Mouse (Mus musculus): ENCODE measurements around the gene Ankrd53.

Ankrd53 gene

DNA sequence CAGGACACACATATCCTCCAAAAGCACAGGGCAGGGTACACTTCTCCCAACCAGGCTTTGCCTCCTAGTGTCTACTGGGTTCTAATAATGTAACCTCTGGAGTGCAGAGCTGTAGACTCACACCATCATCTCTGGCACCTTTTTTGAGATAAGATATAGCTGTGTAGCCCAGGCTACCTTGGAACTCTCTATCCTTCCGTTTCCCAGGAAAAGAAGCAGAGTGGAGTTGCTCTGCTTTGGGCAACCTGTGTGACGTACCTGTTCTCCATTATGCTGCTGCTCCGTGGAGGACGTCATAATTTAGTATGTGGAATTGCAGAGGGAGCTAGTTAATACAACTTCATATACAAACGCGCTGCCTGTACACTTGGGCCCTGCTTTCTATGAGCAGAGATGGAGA is at the start of gene Ankrd53:
Gene Ankrd53 (plus strand): TSS at position 301 of the 400 bp plus-strand sequence.
- no peak for DNase-seq (ENCODE audit: low spot score in 2 of 2)

- no peak for DNase-seq (ENCODE audit: low spot score in 2 of 2)
Measured at GRCm38 (mm10) chr6:83713271-83714136, 48.9 kb upstream of the Ankrd53 start.

DNA sequence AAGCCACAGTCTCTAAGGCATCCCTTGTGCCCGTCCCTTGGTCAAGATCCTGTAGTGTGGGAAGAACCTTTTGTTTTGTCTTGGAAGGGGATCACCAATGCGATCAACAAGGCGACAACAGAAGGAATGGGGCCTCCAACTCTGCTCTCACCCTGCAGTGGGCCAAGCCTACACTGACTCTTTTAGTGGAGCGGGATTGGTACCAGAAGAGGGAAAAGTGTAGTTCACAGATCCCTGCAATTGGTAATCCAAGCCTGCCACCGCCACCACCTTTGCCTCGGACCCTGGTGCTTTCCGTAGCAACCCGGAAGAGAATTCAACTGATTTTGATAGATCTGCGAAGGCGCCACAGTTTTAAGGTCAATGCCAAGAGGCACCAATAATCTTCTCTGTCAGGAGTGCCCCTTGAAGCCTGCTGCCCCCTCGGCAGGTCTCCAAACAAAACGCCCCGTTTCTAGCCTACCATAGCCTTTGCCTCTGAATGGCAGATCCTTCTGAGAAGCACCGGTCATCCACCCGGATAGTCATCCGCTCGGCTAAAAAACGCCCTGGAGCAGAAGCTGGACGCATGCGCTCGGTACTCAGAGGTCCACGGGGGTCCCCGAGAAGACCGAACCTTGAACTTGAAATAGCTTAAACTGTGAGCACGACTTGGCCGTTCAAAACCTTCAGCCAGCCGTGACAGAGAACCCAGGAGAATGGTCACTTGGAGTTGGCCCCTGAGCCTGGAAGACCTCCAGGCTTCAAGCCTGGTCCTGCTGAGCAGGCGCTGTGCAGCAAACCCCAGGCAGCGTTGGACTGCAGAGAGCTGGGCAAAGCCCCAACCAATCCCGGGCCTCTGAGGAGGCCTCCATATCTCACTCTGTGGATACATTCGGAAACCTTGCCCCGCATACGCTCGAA is 48.0 kb upstream of the Ankrd53 start:
- DNase-seq (ENCODE audit: low spot score in 2 of 2) = peak in 1 of 2 experiments; percentile 30

GRCm38 (mm10) chr6:83715461-83716196 is 46.8 kb upstream of the Ankrd53 start:
- DNase-seq (ENCODE audit: low spot score in 2 of 2) = no peak

DNA sequence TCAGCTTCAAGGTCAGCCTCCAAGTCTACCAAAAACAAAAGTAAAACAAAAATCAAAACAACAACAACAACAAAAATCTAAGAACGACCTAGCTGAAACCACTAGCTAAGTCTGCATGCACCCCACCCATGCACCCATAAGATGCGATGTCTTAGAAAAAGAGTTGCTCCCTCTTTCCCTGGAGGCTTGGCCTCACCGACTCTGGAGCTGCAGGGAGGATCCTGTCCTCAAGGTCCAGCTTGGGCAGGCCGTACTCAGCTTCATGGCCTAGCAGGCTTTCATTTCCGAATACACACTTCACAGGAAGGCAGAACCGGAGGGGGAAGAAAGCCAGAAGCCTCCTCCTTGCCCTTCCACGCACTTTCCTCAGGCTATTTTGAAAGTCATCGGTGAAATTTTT is 45.4 kb upstream of the Ankrd53 start:
- DNase-seq (ENCODE audit: low spot score in 2 of 2) = peak in 1 of 2 experiments; percentile 12

GRCm38 (mm10) chr6:83722526-83722925 is 39.9 kb upstream of the Ankrd53 start:
- no peak for DNase-seq (ENCODE audit: low spot score in 2 of 2)

- DNase-seq (ENCODE audit: low spot score in 2 of 2) = no peak
Measured at GRCm38 (mm10) chr6:83727178-83727577, 35.3 kb upstream of the Ankrd53 start.

GRCm38 (mm10) chr6:83728488-83728887 is 34.0 kb upstream of the Ankrd53 start:
- DNase-seq (ENCODE audit: low spot score in 2 of 2) = no peak

GRCm38 (mm10) chr6:83729350-83729970 is 33.0 kb upstream of the Ankrd53 start:
- DNase-seq (ENCODE audit: low spot score in 2 of 2) = no peak

DNA sequence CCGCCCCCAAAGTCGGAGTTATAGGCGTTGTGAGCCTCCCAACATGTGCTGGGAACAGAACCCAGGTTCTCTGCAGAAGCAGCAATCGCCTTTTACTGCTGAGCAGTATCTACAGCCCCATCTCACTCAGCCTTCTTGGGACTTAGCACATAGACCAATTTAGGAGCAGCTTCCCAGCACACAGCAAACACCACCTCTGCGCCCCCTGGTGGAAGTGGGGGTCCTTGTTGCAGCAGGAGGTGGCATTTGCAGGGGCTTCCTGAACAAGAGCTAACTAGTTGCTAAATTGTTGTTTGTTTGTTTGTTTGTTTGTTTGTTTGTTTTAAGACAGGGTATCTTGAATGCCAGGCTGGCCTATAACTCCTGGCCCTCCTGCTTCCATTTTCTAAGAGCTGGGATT is 31.3 kb upstream of the Ankrd53 start:
- DNase-seq (ENCODE audit: low spot score in 2 of 2) = peak in 1 of 2 experiments; percentile 63

DNA sequence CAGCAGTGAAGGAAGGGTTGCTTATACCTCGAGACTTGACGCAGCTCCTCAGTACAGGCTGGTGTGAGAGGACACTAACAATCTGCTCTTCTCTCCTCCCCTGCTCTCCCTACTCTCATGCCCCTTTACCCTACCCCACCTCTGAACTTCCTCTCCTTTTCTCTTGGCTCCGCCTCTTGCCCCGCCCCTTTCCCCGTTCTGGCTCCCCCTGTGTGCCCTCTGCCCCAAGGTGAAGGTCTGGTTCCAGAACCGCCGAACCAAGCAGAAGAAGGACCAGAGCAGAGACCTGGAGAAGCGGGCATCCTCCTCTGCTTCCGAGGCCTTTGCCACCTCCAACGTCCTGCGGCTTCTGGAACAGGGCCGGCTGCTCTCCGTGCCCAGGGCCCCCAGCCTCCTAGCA is 25.1 kb upstream of the Ankrd53 start:
- no peak for DNase-seq (ENCODE audit: low spot score in 2 of 2)

DNA sequence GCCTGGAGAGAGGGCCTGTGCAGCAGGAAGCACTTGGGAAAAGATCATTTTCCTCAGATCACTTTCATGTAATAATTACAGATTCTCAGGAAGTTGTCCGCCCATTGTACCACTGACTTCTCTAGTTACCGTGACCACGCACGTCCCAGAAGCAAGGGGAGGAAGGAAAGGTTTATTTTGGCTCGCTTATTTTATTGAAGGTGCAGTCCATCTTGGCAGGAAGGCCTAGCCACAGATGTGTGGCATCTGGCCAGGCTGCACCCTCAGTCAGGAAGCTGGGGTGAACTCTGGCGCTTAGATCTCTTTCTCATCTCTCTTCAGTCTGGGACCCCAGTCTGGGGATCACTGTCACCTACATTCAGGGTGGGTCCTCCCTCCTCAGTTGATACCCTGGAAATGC is 23.8 kb upstream of the Ankrd53 start:
- DNase-seq (ENCODE audit: low spot score in 2 of 2) = no peak

- DNase-seq (ENCODE audit: low spot score in 2 of 2) = no peak
Measured at GRCm38 (mm10) chr6:83742761-83743160, 19.7 kb upstream of the Ankrd53 start, which contains the start of gene Atp6v1b1. TSS of gene Atp6v1b1 (plus strand) at chr6:83742990.

DNA sequence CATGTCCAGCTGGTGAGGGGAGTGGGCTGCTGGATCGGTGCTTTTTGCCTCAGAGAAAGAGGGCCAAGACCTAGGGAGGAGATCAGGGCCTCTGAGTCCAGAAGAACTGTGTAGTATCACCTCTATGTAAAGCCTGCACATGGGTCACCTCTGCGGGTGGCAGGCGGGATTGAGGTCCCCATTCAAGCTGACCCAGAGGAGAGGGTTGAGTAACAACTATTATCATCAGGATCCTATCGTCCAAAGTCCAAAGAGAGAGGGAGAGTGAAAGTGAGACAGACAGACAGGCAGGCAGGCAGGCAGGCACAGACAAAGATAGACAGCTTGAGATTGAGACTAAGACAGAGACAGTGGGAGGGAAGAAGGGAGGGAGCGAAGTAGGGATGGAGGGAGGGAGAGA is 19.2 kb upstream of the Ankrd53 start:
- no peak for DNase-seq (ENCODE audit: low spot score in 2 of 2)

GRCm38 (mm10) chr6:83744126-83744525 is 18.3 kb upstream of the Ankrd53 start:
- DNase-seq (ENCODE audit: low spot score in 2 of 2) = no peak

- no peak for DNase-seq (ENCODE audit: low spot score in 2 of 2)
Measured at GRCm38 (mm10) chr6:83744557-83744956, 17.9 kb upstream of the Ankrd53 start.

DNA sequence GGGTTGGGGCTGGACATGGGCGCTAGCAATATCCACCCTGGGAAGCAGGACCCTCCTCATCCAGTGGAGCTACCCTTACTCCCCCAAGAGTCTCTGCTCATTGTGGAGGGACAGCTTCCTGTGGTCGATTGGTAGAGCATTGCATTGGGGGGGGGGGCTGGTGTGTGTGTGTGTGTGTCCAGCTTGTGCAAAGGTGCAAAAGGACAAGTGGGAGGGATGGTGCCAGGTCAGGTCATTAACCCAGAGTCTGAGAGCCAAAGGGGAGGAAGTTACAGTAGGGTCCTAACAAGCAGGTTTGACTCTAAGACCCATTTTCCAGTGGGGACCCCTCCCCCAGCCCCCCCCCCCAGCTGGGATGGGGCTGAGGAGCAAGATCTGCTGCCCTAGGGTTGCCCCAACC is 17.0 kb upstream of the Ankrd53 start:
- no peak for DNase-seq (ENCODE audit: low spot score in 2 of 2)

DNA sequence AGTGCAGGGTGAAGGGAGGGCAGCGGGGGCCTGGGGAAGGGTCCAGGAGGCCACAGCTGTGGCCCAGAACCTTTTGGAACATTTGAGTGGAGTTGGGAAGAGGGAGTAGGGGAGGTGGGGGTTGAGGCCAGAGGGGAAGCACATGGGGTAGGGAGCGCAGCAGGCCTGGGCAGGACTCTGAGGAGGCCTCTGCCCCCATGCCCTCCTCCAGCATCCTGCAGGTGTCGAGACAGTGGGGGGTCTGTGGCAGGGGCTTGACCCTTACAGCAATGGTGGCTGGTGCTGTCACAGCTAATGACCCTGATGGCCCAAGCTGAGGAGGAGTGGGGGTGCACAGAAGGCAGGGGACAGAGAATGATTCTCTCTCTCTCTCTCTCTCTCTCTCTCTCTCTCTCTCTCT is 13.2 kb upstream of the Ankrd53 start:
- DNase-seq (ENCODE audit: low spot score in 2 of 2) = no peak

DNA sequence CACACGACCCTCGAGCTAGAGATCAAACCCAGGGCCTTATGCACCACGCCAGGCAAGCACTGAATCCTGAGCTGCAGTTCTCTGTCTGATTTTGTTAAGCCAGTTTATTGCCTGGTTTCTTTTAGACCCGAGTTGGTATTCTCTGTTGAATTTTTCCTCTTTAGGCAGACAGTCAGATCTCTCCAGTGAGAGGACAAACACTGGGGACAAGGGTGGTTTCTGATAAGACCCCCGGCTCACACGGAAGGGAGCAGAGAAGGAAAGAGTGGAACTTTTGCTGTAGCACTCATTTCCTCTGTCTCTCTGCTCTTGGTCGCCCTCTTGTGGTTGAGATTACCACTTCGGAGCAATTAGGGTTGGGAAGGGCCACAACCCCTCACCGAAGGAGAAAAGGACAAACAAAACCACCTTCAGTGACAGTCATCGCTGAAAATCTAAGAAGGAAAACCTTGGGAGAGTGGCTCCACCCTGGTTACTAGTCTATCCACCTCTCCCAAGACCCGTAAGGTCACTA is 12.2 kb upstream of the Ankrd53 start:
- peak; percentile 47 to 63 for DNase-seq (ENCODE audit: low spot score in 2 of 2)

- no peak for DNase-seq (ENCODE audit: low spot score in 2 of 2)
Measured at GRCm38 (mm10) chr6:83756051-83756450, 6.4 kb upstream of the Ankrd53 start.

GRCm38 (mm10) chr6:83762880-83763431 is 512 bp downstream of the Ankrd53 start:
- DNase-seq (ENCODE audit: low spot score in 2 of 2) = no peak
